Mouse (Mus musculus) urinary bladder, postnatal 0 days (tissue): Measurements from ENCODE around the gene Gm3099. TPM values are rescaled to one million over a fixed set of nuclear protein-coding genes. Genes with fewer than 3 reads are reported as not detected.

Experiments
- polyA plus RNA-seq: library from polyadenylated mRNA; unstranded; fragments of >200 nt; fragmentation: Nextera tagmentation; extraction: Ambion mirVana; gene quantifications from 2 replicates; pipeline ENCODE4 v1.2.1, GENCODE M21; 2015

Gene Gm3099
- polyA plus RNA-seq = not detected in 2 replicates

GRCm38 (mm10) chr14:3998094-3998493, at the start of gene Gm3099:
Gm3099 (plus strand) TSS chr14:3998394.

GRCm38 (mm10) chr14:3963247-3963646, 34.9 kb upstream of the Gm3099 start, which contains the start of gene Gm3095:
Gm3095 (plus strand) TSS chr14:3963547.

DNA sequence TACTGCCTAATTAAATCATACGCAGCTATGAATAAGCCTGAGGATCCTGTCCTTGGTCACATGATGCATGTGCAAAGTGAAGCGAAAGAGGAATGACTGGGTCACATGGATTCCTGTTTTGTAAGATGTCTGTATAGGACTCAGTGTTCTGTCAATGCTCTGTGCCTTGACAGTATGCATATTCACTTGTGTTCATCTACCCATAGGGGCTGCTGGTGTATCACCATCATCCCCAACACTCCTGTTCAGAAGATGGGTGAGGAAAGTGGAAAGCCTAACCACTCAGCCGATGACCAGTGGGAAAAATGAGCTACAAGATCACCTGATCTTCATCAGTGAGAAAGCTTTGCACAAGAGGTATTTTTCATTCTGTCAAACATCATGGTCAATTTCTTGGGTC, 25.4 kb downstream of the Gm3099 start, which contains the start of gene Gm5796:
Gene Gm5796, plus strand, starts transcription at position 301 of the 400 bp plus-strand sequence.

Other genes with a start within 250 kb of the Gm3099 start
- gene Gm3002, start 188.3 kb upstream of the Gm3099 start, polyA plus RNA-seq = 0.25 and 0.26 TPM in 2 replicates
- gene Gm3033, start 152.1 kb upstream of the Gm3099 start, polyA plus RNA-seq = not detected in 2 replicates
- gene Gm2916, start 114.2 kb upstream of the Gm3099 start, polyA plus RNA-seq = not detected in 2 replicates
- gene Gm3029, start 66.6 kb upstream of the Gm3099 start, polyA plus RNA-seq = 0.13 TPM in 1 of 2 replicates, not detected in the other
- 0.17 TPM in 1 of 2 replicates, not detected in the other for gene Gm3095, start 34.8 kb upstream of the Gm3099 start, polyA plus RNA-seq
- gene Gm5796, start 25.5 kb downstream of the Gm3099 start, polyA plus RNA-seq = 0.13 and 0.40 TPM in 2 replicates
- not detected in 2 replicates for gene Gm3115, start 85.7 kb downstream of the Gm3099 start, polyA plus RNA-seq
- gene Gm8108, start 112.1 kb downstream of the Gm3099 start, polyA plus RNA-seq = 1.3 and 2.2 TPM in 2 replicates
- gene Gm3127, start 166.6 kb downstream of the Gm3099 start, polyA plus RNA-seq = not detected in 2 replicates
- not detected in 2 replicates for gene Gm2974, start 184.2 kb downstream of the Gm3099 start, polyA plus RNA-seq